Mouse (Mus musculus): Measurements from ENCODE around the gene Pde4c. TPM values are rescaled to one million over a fixed set of nuclear protein-coding genes. Genes with fewer than 3 reads are reported as not detected.

The Pde4c gene
- polyA plus RNA-seq, 1 experiment from 2014 or later, result 8.0 TPM

- WGBS, result 2% methylated on average over 34 of the region's 34 CpGs
- peak overlapping the region; percentile 91 for H3K4me2 ChIP-seq (ENCODE audit: low read length)
- H3K9ac ChIP-seq (ENCODE audit: low read depth, low read length), result peak overlapping the region; percentile 61
- peaks cover 9% of the 10 kb centered on the region; the same call in 1 of the 2 replicates for H3K36me3 ChIP-seq (ENCODE audit: insufficient read depth, low read length)
- no peaks in the 10 kb centered on the region for H3K9me3 ChIP-seq (replicated peaks; ENCODE audit: low read length)
- ATAC-seq (replicated peaks; ENCODE audit: low FRiP score, low read depth), result no peak
- peak overlapping the region; percentile 40 for H3K4me3 ChIP-seq (replicated peaks; ENCODE audit: low read depth, low read length)
- H3K27ac ChIP-seq, result peak overlapping the region; percentile 72
- no peak for TF ChIP-seq CTCF (IDR thresholded peaks at IDR 0.05; ENCODE audit: low read depth)
- H3K27me3 ChIP-seq (ENCODE audit: insufficient read depth, low read length), result no peaks in the 10 kb centered on the region
- no peak for DNase-seq (ENCODE audit: low spot score)
- peaks cover 17% of the 10 kb centered on the region for H3K4me1 ChIP-seq (replicated peaks; ENCODE audit: insufficient read depth, low read length)
These were observed 42.5 kb downstream of the Pde4c start for GRCm38 (mm10) chr8:70765838-70766570.

- Histone ChIP-seq H3K36me3 (ENCODE audit: insufficient read depth, low read length) (peaks cover 18% of the 10 kb centered on the region; the same call in 1 of the 2 replicates), H3K9me3 (replicated peaks; ENCODE audit: low read length) (no peaks in the 10 kb centered on the region), H3K27me3 (ENCODE audit: insufficient read depth, low read length) (no peaks in the 10 kb centered on the region), H3K27ac (peak overlapping the region; percentile 72), H3K4me3 (replicated peaks; ENCODE audit: low read depth, low read length) (peak overlapping the region; percentile 40), H3K4me2 (ENCODE audit: low read length) (peak overlapping the region; percentile 91), H3K9ac (ENCODE audit: low read depth, low read length) (peak overlapping the region; percentile 61), H3K4me1 (replicated peaks; ENCODE audit: insufficient read depth, low read length) (peaks cover 17% of the 10 kb centered on the region)
- ATAC-seq (replicated peaks; ENCODE audit: low FRiP score, low read depth) (peak; percentile 82), DNase-seq (ENCODE audit: low spot score) (peak; percentile 90)
- TF ChIP-seq CTCF (IDR thresholded peaks at IDR 0.05; ENCODE audit: low read depth), result no peak
- 8% methylated on average over 21 of the region's 21 CpGs for WGBS
These were observed 43.3 kb downstream of the Pde4c start for GRCm38 (mm10) chr8:70766571-70767440.

GRCm38 (mm10) chr8:70767503-70767902 lies 44.0 kb downstream of the Pde4c start:
- 82% methylated on average over 6 of the region's 6 CpGs for WGBS
- Histone ChIP-seq H3K4me2 (ENCODE audit: low read length) (no peak overlapping the region), H3K9ac (ENCODE audit: low read depth, low read length) (no peak overlapping the region), H3K36me3 (ENCODE audit: insufficient read depth, low read length) (peaks cover 22% of the 10 kb centered on the region; the same call in 1 of the 2 replicates), H3K9me3 (replicated peaks; ENCODE audit: low read length) (no peaks in the 10 kb centered on the region), H3K27me3 (ENCODE audit: insufficient read depth, low read length) (no peaks in the 10 kb centered on the region), H3K27ac (no peak overlapping the region), H3K4me3 (replicated peaks; ENCODE audit: low read depth, low read length) (no peak overlapping the region), H3K4me1 (replicated peaks; ENCODE audit: insufficient read depth, low read length) (peaks cover 17% of the 10 kb centered on the region)
- no peak for TF ChIP-seq CTCF (IDR thresholded peaks at IDR 0.05; ENCODE audit: low read depth)
- ATAC-seq (replicated peaks; ENCODE audit: low FRiP score, low read depth) (no peak), DNase-seq (ENCODE audit: low spot score) (no peak)

GRCm38 (mm10) chr8:70768231-70768776 lies 44.8 kb downstream of the Pde4c start:
- Histone ChIP-seq H3K27ac (no peak overlapping the region), H3K9ac (ENCODE audit: low read depth, low read length) (no peak overlapping the region), H3K4me2 (ENCODE audit: low read length) (no peak overlapping the region), H3K27me3 (ENCODE audit: insufficient read depth, low read length) (no peaks in the 10 kb centered on the region), H3K4me3 (replicated peaks; ENCODE audit: low read depth, low read length) (no peak overlapping the region), H3K36me3 (ENCODE audit: insufficient read depth, low read length) (peaks cover 28% of the 10 kb centered on the region; the same call in 1 of the 2 replicates), H3K4me1 (replicated peaks; ENCODE audit: insufficient read depth, low read length) (peaks cover 18% of the 10 kb centered on the region), H3K9me3 (replicated peaks; ENCODE audit: low read length) (no peaks in the 10 kb centered on the region)
- ATAC-seq (replicated peaks; ENCODE audit: low FRiP score, low read depth), result no peak
- no peak for DNase-seq (ENCODE audit: low spot score)
- TF ChIP-seq CTCF (IDR thresholded peaks at IDR 0.05; ENCODE audit: low read depth), result no peak
- WGBS, result 95% methylated on average over 32 of the region's 32 CpGs

- WGBS, result 84% methylated on average over 16 of the region's 16 CpGs
- no peak for ATAC-seq (replicated peaks; ENCODE audit: low FRiP score, low read depth)
These were observed 45.4 kb downstream of the Pde4c start for GRCm38 (mm10) chr8:70768956-70769355.

DNA sequence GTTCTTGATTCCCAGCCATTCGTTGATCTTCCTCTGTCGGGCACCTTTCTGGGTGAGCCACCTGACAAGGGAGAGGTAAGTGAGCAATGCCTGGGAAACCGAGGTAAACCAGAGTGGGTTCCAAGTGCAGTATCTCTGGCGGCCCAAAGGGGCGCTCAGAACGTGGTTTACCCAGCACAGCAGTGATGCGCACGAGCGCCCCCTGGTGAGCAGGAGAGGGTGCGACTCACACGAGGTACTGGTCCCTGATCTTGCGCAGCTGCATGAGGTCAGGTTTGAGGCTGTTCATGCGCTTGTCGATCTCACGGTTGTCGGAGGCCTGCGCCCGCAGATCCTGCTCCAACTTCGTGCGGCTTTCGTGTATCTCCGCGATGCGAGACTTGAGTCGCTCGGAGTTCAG lies 45.8 kb downstream of the Pde4c start:
- H3K9me3 ChIP-seq (replicated peaks; ENCODE audit: low read length), result no peaks in the 10 kb centered on the region
- ATAC-seq (replicated peaks; ENCODE audit: low FRiP score, low read depth), result peak; percentile 55
- WGBS, result 8% methylated on average over 26 of the region's 26 CpGs
- no peak overlapping the region for H3K27ac ChIP-seq
- H3K27me3 ChIP-seq (ENCODE audit: insufficient read depth, low read length), result no peaks in the 10 kb centered on the region
- no peak overlapping the region for H3K4me3 ChIP-seq (replicated peaks; ENCODE audit: low read depth, low read length)
- no peak overlapping the region for H3K9ac ChIP-seq (ENCODE audit: low read depth, low read length)
- no peak overlapping the region for H3K4me2 ChIP-seq (ENCODE audit: low read length)
- peak; percentile 100 for TF ChIP-seq CTCF (IDR thresholded peaks at IDR 0.05; ENCODE audit: low read depth)
- peaks cover 32% of the 10 kb centered on the region; the same call in 1 of the 2 replicates for H3K36me3 ChIP-seq (ENCODE audit: insufficient read depth, low read length)
- peaks cover 28% of the 10 kb centered on the region for H3K4me1 ChIP-seq (replicated peaks; ENCODE audit: insufficient read depth, low read length)
- DNase-seq (ENCODE audit: low spot score), result peak; percentile 95

More at GRCm38 (mm10) chr8:70768956-70769355, 45.4 kb downstream of the Pde4c start:
- no peak overlapping the region for H3K9ac ChIP-seq (ENCODE audit: low read depth, low read length)
- H3K27me3 ChIP-seq (ENCODE audit: insufficient read depth, low read length), result no peaks in the 10 kb centered on the region
- H3K36me3 ChIP-seq (ENCODE audit: insufficient read depth, low read length), result peaks cover 32% of the 10 kb centered on the region; the same call in 1 of the 2 replicates
- H3K4me1 ChIP-seq (replicated peaks; ENCODE audit: insufficient read depth, low read length), result peaks cover 24% of the 10 kb centered on the region
- H3K4me3 ChIP-seq (replicated peaks; ENCODE audit: low read depth, low read length), result no peak overlapping the region
- no peak overlapping the region for H3K4me2 ChIP-seq (ENCODE audit: low read length)
- H3K9me3 ChIP-seq (replicated peaks; ENCODE audit: low read length), result no peaks in the 10 kb centered on the region
- DNase-seq (ENCODE audit: low spot score), result no peak
- TF ChIP-seq CTCF (IDR thresholded peaks at IDR 0.05; ENCODE audit: low read depth), result no peak
- H3K27ac ChIP-seq, result no peak overlapping the region

All from kidney, postnatal 0 days (tissue).